Mouse (Mus musculus) ZHBTc4 (cell line): ENCODE measurements around the gene Trim69.

Source experiments
- DNase-seq: peaks from one replicate; pipeline ENCODE4 v3.0.0-alpha.2; 2011; ENCODE audit warnings: low read depth, low spot score

The Trim69 gene

DNA sequence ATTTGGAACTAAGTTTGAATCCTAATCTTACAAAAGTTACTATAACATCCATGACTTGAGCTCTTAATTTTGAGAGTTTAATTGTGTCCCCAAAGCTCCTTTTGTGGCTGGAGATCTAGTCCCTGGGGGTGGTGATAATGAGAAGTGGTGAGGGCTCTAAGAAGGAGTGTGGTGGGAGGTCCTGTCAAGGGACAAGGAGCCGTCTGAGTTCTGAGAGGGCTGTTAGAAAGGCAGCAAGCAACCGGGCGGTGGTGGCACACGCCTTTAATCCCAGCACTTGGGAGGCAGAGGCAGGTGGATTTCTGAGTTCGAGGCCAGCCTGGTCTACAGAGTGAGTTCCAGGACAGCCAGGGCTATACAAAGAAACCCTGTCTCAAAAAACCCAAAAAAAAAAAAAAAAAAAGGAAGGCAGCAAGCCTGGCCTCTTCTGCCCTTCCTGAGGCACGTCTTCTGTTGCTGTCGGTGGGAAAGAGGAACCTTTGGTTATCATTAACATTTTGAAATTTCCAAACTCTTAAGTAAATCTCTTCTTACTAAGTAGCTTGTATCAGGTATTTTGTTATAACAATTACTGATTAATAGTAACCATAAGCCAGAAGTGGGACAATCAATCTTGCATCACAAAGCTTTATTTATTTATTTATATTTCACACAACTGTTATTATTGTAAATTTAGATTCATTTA is 6.7 kb upstream of the Trim69 start:
- no peak for DNase-seq

- no peak for DNase-seq
Measured at GRCm38 (mm10) chr2:122154479-122154878, 6.0 kb upstream of the Trim69 start.

DNA sequence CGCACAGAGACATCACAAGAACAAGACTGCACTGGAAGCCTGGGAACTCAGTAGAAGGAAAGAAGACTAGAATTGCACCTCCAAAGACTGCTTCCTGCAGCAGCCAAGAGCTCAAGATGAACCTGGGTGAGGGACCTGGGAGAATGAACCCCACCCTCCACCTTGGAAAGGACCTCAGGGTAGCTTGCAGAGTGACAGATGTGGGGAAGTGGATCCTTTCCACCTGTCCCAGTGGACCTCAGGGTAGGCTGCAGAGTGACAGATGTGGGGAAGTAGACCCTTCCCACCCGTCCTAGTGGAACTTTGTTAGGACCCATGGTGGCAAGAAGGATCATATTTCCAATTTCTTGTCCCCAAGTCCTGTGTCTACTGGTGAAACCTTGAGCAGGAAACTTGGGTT is 5.2 kb upstream of the Trim69 start:
- no peak for DNase-seq

DNA sequence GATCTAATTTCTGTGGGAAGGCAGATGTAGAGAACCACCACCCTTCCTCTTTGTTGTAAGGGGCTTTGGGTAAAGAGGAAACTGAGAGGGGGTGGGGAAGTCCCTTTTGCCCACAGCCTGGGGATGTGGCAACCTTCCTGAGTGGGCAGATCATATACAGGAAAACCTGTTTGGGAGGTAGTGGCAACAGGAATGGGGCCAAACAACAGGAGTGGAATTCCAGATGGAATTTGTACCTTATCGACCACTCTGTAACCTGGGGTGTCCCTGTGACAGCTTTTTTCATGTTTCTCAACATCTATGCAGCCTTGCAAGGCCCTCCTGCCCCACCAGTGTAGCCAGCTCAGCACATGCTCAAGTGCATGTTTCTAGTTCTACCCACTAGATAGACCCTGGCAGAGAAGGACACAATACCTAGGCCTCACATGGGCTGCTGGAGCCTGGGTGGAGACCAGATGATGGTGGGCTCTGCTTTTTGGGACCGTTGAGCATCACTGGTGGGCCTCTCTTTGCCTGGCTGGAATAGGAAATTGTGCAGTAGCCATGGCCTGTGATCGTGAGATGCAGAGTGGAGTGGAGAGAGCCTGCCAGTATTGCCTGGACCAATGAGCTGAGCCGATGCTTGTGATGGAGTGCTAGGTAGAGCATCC is 4.3 kb upstream of the Trim69 start:
- DNase-seq, result peak; percentile 36

DNA sequence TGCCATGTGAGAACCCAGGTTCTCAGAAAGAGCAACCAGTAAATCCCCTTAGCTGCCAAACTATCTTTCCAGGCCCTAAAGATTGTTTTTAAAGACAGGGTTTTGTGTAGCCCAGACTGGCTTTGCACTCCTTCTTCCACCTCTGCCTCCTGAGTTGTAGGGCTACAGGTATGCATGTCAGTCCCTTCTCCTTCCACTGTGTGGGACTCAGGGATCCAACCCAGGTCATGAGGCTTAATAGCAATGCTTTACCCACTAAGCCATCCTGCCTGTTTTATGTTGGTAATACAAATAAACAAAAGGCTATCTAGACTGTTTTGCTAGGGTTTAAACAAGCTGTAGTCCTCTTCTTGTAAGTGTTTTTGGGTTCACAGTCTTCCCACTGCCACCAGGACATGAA is 2.9 kb upstream of the Trim69 start:
- DNase-seq, result no peak

GRCm38 (mm10) chr2:122158362-122158802 is 2.1 kb upstream of the Trim69 start:
- no peak for DNase-seq

GRCm38 (mm10) chr2:122159667-122160066 is 833 bp upstream of the Trim69 start:
- no peak for DNase-seq

DNA sequence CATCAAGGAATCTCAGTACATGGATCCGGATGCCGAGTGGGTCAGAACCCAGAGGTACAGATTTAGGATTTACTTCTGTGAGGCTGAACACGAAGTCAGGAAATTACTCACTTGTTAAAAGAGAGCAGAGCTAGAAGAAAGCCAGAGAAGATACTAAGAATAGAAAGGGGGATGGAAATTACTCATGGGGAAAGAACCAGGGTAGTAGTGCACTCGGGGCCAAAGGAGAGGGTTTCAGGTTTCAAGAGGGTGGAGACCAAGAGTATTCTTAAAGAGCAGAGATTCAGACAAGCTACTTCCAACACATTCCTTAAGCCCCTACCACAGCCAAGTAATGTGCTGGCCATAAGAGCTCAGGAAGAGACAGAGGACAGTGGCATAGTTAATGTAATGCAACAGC is 1.0 kb downstream of the Trim69 start:
- DNase-seq, result peak; percentile 49

- no peak for DNase-seq
Measured at GRCm38 (mm10) chr2:122162529-122162928, 2.0 kb downstream of the Trim69 start.

GRCm38 (mm10) chr2:122163430-122164195 is 3.1 kb downstream of the Trim69 start:
- DNase-seq, result peak; percentile 34

DNA sequence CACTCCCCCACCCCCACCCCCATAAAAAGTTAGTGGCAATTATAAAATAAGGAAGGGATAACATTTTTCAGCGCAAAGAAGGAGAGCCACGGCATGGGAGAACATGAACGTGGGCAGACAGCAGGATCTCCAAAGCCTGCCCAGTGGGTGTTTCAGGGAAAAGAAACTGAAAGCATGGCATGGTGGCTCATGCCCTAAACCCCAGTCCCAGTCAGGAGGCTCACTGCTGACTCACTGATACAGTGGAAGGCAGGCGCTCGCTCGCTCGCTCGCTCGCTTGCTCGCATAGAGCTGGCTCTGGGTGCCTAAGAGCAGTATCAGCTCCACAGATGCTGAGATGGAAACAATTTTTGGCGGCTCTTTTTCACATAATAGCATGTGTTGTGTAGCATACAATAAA is 3.8 kb downstream of the Trim69 start:
- DNase-seq, result no peak

DNA sequence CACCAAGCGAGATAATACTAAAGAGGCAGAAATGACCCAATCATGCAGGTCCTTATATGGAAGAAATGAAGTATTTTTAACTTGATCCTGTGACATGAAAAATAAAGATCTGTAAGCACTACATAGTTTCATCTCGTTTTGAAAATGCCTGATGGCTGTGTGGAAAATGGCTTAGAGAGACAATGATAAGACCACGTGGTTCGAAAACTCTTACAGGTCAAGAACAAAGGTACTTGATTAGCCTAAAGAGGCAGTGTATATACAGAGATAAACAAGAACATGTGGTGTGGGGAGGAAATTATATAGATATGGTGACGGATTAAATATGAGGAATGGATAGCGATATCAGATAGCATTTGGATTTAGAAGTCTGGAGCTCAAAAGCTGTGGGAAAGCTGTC is 10.8 kb downstream of the Trim69 start:
- no peak for DNase-seq

GRCm38 (mm10) chr2:122172188-122172587 is 11.7 kb downstream of the Trim69 start:
- no peak for DNase-seq

GRCm38 (mm10) chr2:122180051-122180822 is 19.7 kb downstream of the Trim69 start:
- DNase-seq, result no peak

DNA sequence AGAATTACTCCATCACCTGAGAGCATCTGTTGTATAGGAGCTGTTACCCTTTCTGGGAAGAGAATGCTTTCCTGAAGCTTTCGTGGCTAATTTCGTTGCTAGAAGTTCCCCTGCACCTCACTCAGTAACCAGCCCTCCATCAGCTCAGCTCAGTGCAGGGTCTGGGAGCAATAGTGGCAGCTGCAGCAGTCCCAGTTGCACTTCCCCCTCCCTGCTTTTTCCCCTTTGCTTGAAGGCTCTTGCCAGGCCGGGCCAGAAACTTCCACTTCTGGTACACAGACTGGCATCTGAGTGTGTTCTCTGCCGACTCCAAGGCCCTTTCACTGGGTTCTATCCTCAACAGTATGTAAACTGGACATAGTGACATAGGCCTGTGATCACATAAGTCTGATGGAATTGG is 24.6 kb downstream of the Trim69 start:
- no peak for DNase-seq

- DNase-seq, result peak; percentile 89
Measured at GRCm38 (mm10) chr2:122186106-122186505, 25.6 kb downstream of the Trim69 start, which contains the start of the genes Patl2 and Terb2. TSS of gene Patl2 (minus strand) at chr2:122186189. TSS of gene Terb2 (plus strand) at chr2:122186272.

GRCm38 (mm10) chr2:122186751-122187150 is 26.3 kb downstream of the Trim69 start:
- no peak for DNase-seq

- no peak for DNase-seq
Measured at GRCm38 (mm10) chr2:122191849-122192248, 31.3 kb downstream of the Trim69 start.

DNA sequence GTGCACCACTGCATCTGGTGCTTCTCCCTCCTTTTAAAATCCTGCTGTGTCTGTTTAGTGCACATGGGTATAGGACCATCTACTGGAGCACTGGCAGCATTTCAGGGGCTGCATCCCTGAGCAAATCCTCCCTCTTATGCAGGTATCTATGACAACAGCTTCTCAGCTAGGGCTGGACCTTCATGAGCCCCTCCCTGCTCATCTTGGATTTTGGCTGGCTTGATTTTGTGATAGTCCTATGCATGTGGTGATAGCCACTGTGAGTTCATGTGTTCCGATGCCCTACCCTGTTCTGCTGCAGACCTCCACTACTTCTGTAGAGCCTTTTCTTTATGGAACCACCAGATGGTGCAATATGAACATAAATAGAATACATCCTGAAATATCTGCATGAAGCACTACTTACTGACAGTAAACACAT is 34.0 kb downstream of the Trim69 start:
- peak; percentile 25 for DNase-seq

DNA sequence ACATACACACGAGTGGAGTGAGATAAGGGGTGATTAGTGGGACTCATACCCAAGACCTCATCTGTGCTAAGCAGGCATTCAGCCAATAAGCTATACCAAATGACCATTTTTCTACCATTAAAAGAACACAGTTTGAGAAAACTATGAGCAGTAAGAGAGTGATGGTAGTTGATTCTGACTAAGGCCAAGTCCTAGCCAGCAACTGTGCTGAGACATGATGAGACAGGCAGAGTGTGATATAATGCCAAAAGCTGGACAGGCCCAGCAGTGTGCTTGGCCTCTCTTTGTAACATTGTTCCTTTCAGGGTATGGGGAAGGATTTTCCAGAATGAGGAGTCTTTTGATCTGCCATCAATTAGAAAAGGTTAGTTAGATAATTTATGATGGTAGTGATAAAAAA is 41.0 kb downstream of the Trim69 start:
- no peak for DNase-seq

GRCm38 (mm10) chr2:122206440-122207107 is 46.1 kb downstream of the Trim69 start:
- no peak for DNase-seq
